Mouse (Mus musculus): ENCODE measurements around the gene Cd247. TPM values are rescaled to one million over a fixed set of nuclear protein-coding genes. Genes with fewer than 3 reads are reported as not detected.

Gene Cd247
- polyA plus RNA-seq, 1 experiment from 2014 or later, result 0.17 TPM

DNA sequence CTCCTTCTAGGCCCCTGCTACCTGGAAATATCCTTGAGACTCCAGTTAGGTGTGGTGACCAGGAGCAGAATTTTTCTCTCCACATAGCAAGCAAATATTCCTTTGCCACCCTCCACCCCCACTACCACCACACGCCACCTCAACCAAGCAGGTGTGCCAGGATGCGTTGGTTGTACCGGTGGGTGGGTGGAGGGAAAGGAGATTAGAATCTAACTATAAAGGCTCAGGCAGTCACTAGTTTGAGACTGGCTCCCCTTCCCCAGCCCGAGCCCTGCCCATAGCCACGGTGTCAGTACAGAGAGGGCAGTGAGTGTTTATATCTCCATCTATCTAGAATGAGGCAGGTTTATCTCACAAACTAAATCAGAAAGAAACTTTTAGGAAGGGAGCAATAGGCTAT lies 39.7 kb downstream of the Cd247 start:
- no peak overlapping the region for H3K4me2 ChIP-seq (ENCODE audit: low read depth, low read length)
- no peak overlapping the region for H3K9ac ChIP-seq (ENCODE audit: low read depth, low read length)
- no peaks in the 10 kb centered on the region for H3K36me3 ChIP-seq (ENCODE audit: control insufficient read depth, insufficient read depth)
- H3K27ac ChIP-seq (ENCODE audit: low read length), result no peak overlapping the region
- H3K27me3 ChIP-seq (ENCODE audit: control insufficient read depth, insufficient read depth, low read depth, low read length), result no peaks in the 10 kb centered on the region
- WGBS (ENCODE audit: insufficient replicate concordance), result 60% methylated on average over 5 of the region's 5 CpGs
- H3K4me3 ChIP-seq (ENCODE audit: low read depth, low read length), result no peak overlapping the region
- no peak for ATAC-seq (ENCODE audit: low read depth)
- H3K9me3 ChIP-seq (replicated peaks; ENCODE audit: control insufficient read depth, low read length), result no peaks in the 10 kb centered on the region
- no peaks in the 10 kb centered on the region for H3K4me1 ChIP-seq (ENCODE audit: control insufficient read depth, low read depth, low read length)

DNA sequence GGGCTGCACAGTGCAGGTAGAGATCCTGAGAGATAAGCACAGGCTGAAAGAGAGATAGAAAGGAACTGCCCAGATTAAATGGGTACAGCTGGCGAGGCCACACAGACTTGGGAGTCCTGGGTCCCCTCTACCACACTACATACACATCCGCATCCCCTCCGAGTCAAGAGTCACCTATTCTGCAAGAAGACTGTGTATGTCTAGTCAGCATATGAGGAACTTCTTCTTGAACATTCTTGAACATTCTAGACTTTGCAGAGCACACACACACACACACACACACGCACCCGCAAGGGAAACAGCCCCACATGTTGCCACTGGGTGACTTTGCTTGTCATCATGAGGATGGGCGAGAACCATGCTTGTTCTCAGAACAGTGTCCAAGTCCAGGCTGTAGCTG lies 40.1 kb downstream of the Cd247 start:
- Histone ChIP-seq H3K36me3 (ENCODE audit: control insufficient read depth, insufficient read depth) (no peaks in the 10 kb centered on the region), H3K9ac (ENCODE audit: low read depth, low read length) (no peak overlapping the region), H3K27me3 (ENCODE audit: control insufficient read depth, insufficient read depth, low read depth, low read length) (no peaks in the 10 kb centered on the region), H3K4me3 (ENCODE audit: low read depth, low read length) (no peak overlapping the region), H3K4me1 (ENCODE audit: control insufficient read depth, low read depth, low read length) (no peaks in the 10 kb centered on the region), H3K27ac (ENCODE audit: low read length) (no peak overlapping the region), H3K9me3 (replicated peaks; ENCODE audit: control insufficient read depth, low read length) (no peaks in the 10 kb centered on the region), H3K4me2 (ENCODE audit: low read depth, low read length) (no peak overlapping the region)
- 78% methylated on average over 6 of the region's 6 CpGs for WGBS (ENCODE audit: insufficient replicate concordance)
- ATAC-seq (ENCODE audit: low read depth), result no peak

DNA sequence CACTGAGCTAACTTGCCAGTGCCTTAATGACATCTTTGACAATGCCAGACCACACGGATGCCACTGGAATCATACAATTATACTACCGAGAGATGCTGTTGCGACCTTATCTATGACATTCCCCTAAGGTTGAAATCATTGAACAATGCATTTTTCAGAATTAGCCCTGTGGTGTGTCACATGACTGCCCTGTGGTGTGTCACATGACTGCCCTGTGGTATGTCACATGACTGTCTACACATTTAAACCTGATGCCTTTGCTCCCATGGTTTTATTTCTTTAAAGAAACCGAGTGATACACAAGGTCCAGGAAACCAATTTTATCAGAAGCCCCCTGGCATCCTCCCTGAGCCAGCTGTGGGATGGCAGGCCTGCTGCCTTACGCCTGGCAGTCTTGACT lies 41.4 kb downstream of the Cd247 start:
- no peak for ATAC-seq (ENCODE audit: low read depth)
- WGBS (ENCODE audit: insufficient replicate concordance), result 66% methylated on average over 5 of the region's 5 CpGs
- H3K36me3 ChIP-seq (ENCODE audit: control insufficient read depth, insufficient read depth), result no peaks in the 10 kb centered on the region

DNA sequence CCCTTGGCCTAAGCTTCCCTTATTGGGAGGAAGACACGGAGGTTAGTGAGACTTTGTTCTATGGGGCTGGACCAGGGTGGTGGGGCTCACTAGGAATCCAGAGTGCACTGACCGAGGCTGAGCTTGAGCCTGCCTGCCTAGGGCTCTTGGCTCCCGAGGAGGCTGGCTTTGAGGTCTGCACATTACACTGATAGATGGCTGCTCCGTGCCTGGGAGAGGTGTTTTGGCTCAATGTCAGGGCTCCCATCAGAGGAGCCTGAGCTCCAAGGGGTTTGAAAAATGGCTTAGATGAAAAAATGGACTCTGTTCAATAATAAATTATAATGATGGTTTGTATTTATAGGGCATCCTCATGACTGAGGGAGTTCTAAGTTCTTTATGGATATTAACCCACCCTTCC lies 44.8 kb downstream of the Cd247 start:
- WGBS (ENCODE audit: insufficient replicate concordance), result 52% methylated on average over 4 of the region's 4 CpGs
- no peaks in the 10 kb centered on the region for H3K4me1 ChIP-seq (ENCODE audit: control insufficient read depth, low read depth, low read length)

More for the DNA sequence above, 41.4 kb downstream of the Cd247 start:
- H3K9me3 ChIP-seq (replicated peaks; ENCODE audit: control insufficient read depth, low read length), result no peaks in the 10 kb centered on the region
- H3K4me2 ChIP-seq (ENCODE audit: low read depth, low read length), result no peak overlapping the region
- no peak overlapping the region for H3K9ac ChIP-seq (ENCODE audit: low read depth, low read length)
- no peak overlapping the region for H3K27ac ChIP-seq (ENCODE audit: low read length)
- no peaks in the 10 kb centered on the region for H3K27me3 ChIP-seq (ENCODE audit: control insufficient read depth, insufficient read depth, low read depth, low read length)
- no peaks in the 10 kb centered on the region for H3K4me1 ChIP-seq (ENCODE audit: control insufficient read depth, low read depth, low read length)
- no peak overlapping the region for H3K4me3 ChIP-seq (ENCODE audit: low read depth, low read length)

DNA sequence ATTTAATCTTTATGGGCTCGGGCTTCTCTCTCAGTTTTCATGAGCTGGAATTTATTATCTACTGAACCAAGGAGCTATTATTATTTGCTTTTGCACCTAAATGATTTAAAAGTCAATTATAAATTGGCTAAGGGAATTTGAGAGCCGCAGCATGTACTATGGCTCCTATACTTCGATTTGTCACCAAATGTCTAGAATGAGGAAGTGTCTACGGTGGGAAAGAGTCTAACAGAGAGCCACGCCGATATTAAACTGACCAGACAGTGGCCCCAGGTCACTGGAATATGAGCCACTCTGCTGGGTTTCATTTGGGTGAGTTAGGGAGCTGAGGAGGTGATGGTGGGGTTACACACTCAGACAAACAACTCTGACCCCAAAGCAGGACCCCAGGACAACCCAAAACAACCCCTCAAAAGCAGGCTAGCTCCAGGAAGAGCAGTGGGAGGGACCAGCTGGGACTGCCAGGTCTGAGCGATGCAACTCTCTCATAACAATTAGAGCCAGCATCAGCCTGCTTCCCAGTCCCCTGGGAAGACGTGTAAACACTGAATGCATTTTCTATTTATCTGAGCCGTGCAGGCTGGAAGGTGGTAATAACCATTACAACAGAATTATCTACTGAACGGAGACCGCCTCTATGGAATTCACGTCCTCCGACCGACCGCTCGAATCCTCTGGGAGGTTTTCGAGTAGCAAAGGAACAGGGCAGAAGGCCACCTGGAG lies 45.6 kb downstream of the Cd247 start:
- no peaks in the 10 kb centered on the region for H3K9me3 ChIP-seq (replicated peaks; ENCODE audit: control insufficient read depth, low read length)
- H3K9ac ChIP-seq (ENCODE audit: low read depth, low read length), result no peak overlapping the region
- no peaks in the 10 kb centered on the region for H3K4me1 ChIP-seq (ENCODE audit: control insufficient read depth, low read depth, low read length)
- no peak overlapping the region for H3K4me3 ChIP-seq (ENCODE audit: low read depth, low read length)
- 32% methylated on average over 17 of the region's 17 CpGs for WGBS (ENCODE audit: insufficient replicate concordance)
- H3K27me3 ChIP-seq (ENCODE audit: control insufficient read depth, insufficient read depth, low read depth, low read length), result no peaks in the 10 kb centered on the region
- peak overlapping the region; percentile 3; the same call in 1 of the 2 replicates for H3K4me2 ChIP-seq (ENCODE audit: low read depth, low read length)
- H3K36me3 ChIP-seq (ENCODE audit: control insufficient read depth, insufficient read depth), result no peaks in the 10 kb centered on the region
- no peak overlapping the region for H3K27ac ChIP-seq (ENCODE audit: low read length)
- no peak for ATAC-seq (ENCODE audit: low read depth)

More for the DNA sequence above, 44.8 kb downstream of the Cd247 start:
- H3K9me3 ChIP-seq (replicated peaks; ENCODE audit: control insufficient read depth, low read length), result no peaks in the 10 kb centered on the region
- H3K4me2 ChIP-seq (ENCODE audit: low read depth, low read length), result no peak overlapping the region
- H3K27me3 ChIP-seq (ENCODE audit: control insufficient read depth, insufficient read depth, low read depth, low read length), result no peaks in the 10 kb centered on the region
- H3K9ac ChIP-seq (ENCODE audit: low read depth, low read length), result no peak overlapping the region
- no peak for ATAC-seq (ENCODE audit: low read depth)
- no peak overlapping the region for H3K27ac ChIP-seq (ENCODE audit: low read length)
- H3K36me3 ChIP-seq (ENCODE audit: control insufficient read depth, insufficient read depth), result no peaks in the 10 kb centered on the region
- H3K4me3 ChIP-seq (ENCODE audit: low read depth, low read length), result no peak overlapping the region

DNA sequence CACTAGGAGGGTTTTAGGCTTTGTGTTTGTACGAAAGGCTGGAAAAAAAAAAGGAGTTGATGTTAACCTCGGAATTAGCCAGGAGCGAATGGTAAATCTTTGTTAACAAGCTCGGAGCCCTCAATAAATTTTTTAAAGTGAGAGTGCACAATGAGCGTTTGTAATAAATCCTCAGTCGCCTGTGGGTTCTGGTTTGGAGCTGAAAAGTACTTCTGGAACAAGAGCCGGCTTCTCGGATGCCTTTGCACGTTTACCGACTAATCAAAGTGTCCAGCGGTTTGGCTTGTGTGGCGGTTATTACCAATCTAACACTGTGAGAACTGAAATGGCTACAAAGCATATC lies 46.1 kb downstream of the Cd247 start:
- 61% methylated on average over 12 of the region's 12 CpGs for WGBS (ENCODE audit: insufficient replicate concordance)
- Histone ChIP-seq H3K4me1 (ENCODE audit: control insufficient read depth, low read depth, low read length) (no peaks in the 10 kb centered on the region), H3K36me3 (ENCODE audit: control insufficient read depth, insufficient read depth) (no peaks in the 10 kb centered on the region), H3K4me2 (ENCODE audit: low read depth, low read length) (peak overlapping the region; percentile 3; the same call in 1 of the 2 replicates), H3K27ac (ENCODE audit: low read length) (no peak overlapping the region), H3K9me3 (replicated peaks; ENCODE audit: control insufficient read depth, low read length) (no peaks in the 10 kb centered on the region), H3K9ac (ENCODE audit: low read depth, low read length) (no peak overlapping the region), H3K27me3 (ENCODE audit: control insufficient read depth, insufficient read depth, low read depth, low read length) (peaks cover 3% of the 10 kb centered on the region; the same call in 1 of the 2 replicates), H3K4me3 (ENCODE audit: low read depth, low read length) (no peak overlapping the region)
- ATAC-seq (ENCODE audit: low read depth), result no peak

DNA sequence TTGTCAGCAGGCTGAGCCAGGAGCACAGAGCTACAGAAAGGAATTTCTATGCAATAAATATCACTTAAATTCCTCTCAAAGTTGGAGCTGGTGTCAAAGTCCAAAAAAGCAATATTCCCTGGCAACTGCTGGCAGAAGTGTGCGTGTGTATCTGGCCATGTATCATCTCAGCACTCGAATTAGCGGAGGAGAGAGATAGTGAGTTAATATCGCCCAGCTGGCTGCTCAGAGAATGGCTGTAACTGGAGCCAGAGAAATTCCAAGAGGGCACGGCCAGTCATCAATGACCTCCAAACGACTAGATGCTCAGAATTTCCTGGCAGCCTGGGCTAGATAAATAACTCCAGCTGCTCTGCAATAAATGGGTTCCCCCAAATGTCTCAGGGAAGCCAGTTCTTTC lies 48.0 kb downstream of the Cd247 start:
- WGBS (ENCODE audit: insufficient replicate concordance), result 51% methylated on average over 6 of the region's 6 CpGs
- Histone ChIP-seq H3K4me3 (ENCODE audit: low read depth, low read length) (no peak overlapping the region), H3K4me2 (ENCODE audit: low read depth, low read length) (no peak overlapping the region), H3K36me3 (ENCODE audit: control insufficient read depth, insufficient read depth) (no peaks in the 10 kb centered on the region), H3K9ac (ENCODE audit: low read depth, low read length) (no peak overlapping the region), H3K27me3 (ENCODE audit: control insufficient read depth, insufficient read depth, low read depth, low read length) (peaks cover 20% of the 10 kb centered on the region), H3K27ac (ENCODE audit: low read length) (no peak overlapping the region), H3K9me3 (replicated peaks; ENCODE audit: control insufficient read depth, low read length) (no peaks in the 10 kb centered on the region), H3K4me1 (ENCODE audit: control insufficient read depth, low read depth, low read length) (no peaks in the 10 kb centered on the region; the same call in 1 of the 2 replicates)
- ATAC-seq (ENCODE audit: low read depth), result no peak

DNA sequence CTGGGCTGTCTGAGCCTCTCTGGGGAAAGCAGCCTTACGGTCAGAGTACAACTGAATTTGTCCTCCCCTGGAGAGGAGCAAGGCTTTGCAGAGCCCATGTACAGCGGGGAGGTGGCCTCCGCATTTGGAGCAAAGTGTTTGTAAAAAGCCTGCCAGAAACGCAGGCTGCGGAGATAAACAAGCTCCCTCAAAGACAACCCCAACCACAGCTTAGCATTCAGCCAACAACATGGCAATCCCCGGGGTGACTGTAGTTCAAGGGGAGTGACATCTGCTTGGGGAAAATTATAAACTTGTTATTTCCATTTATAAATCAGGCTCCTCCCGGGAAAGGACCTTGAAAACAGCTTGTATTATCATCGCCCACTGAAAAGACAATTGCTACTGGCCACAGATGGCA lies 49.1 kb downstream of the Cd247 start:
- Histone ChIP-seq H3K9ac (ENCODE audit: low read depth, low read length) (no peak overlapping the region), H3K4me3 (ENCODE audit: low read depth, low read length) (no peak overlapping the region), H3K36me3 (ENCODE audit: control insufficient read depth, insufficient read depth) (no peaks in the 10 kb centered on the region), H3K4me1 (ENCODE audit: control insufficient read depth, low read depth, low read length) (no peaks in the 10 kb centered on the region; the same call in 1 of the 2 replicates), H3K27ac (ENCODE audit: low read length) (no peak overlapping the region), H3K9me3 (replicated peaks; ENCODE audit: control insufficient read depth, low read length) (no peaks in the 10 kb centered on the region), H3K27me3 (ENCODE audit: control insufficient read depth, insufficient read depth, low read depth, low read length) (peaks cover 26% of the 10 kb centered on the region), H3K4me2 (ENCODE audit: low read depth, low read length) (no peak overlapping the region)
- no peak for ATAC-seq (ENCODE audit: low read depth)
- 45% methylated on average over 8 of the region's 8 CpGs for WGBS (ENCODE audit: insufficient replicate concordance)

DNA sequence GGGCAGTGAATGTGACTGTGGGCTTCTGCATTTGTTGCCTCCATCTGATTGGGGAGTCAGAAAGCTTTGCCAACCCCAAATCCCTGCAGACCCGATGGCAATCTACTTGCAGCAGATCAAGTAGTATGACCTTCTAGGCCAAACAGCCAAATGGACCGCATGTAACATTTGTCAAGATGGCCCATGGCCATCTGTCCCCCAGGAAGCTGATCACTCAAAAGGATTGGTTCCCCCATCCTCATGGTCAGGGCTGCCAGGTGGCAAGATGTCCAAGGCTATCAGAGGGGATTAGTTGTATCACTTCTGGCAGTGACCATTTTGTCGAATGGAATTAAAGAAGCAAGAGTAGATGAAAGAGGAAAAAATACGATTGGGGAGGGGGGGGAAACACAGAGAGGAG lies 50.7 kb downstream of the Cd247 start:
- Histone ChIP-seq H3K36me3 (ENCODE audit: control insufficient read depth, insufficient read depth) (no peaks in the 10 kb centered on the region), H3K27me3 (ENCODE audit: control insufficient read depth, insufficient read depth, low read depth, low read length) (peaks cover 33% of the 10 kb centered on the region), H3K4me1 (ENCODE audit: control insufficient read depth, low read depth, low read length) (peaks cover under 1% of the 10 kb centered on the region), H3K27ac (ENCODE audit: low read length) (no peak overlapping the region), H3K9me3 (replicated peaks; ENCODE audit: control insufficient read depth, low read length) (no peaks in the 10 kb centered on the region), H3K4me3 (ENCODE audit: low read depth, low read length) (no peak overlapping the region), H3K4me2 (ENCODE audit: low read depth, low read length) (no peak overlapping the region), H3K9ac (ENCODE audit: low read depth, low read length) (no peak overlapping the region)
- ATAC-seq (ENCODE audit: low read depth), result no peak
- 66% methylated on average over 4 of the region's 4 CpGs for WGBS (ENCODE audit: insufficient replicate concordance)
